ENCODE assay signal across 20 mouse cellular contexts in the genomic region with DNA sequence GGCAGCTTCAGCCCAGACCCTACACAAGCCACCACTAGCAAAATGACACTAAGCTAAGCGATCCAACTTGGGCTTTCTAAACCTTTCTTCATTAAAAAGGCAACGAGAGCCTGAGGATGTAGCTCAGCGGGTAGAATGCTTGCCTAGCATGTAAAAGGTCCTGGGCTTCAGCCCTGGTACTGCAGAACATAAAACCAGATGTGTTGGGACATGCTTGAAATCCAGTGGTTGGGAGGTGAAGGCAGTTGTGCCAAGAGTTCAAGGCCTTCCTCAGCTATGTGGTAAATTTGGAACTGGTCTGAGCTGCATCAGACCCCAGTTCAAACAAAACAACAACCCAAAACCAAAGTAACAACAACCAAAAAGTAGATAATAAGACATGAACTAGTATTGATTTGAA. TPM values are rescaled to one million over a fixed set of nuclear protein-coding genes. Genes with fewer than 3 reads are reported as not detected.
DNase-seq lines count a peak whose midpoint lies in the region; ATAC-seq and TF ChIP-seq lines count a peak whose summit lies in the region.
"Had no signal": no experiment of that assay in that cellular context is flagged by ENCODE, and none has a peak within 500 bp of the region (broad histone marks: within the 10 kb centered on the region; RNA-seq: fewer than 3 reads in every experiment).

No protein-coding gene starts in this region.

- no peaks in the 10 kb centered on the region; the same call in 1 of the 2 replicates for H3K4me1 ChIP-seq in lung, postnatal 0 days (ENCODE audit: insufficient read depth, low read depth, low read length)
- H3K4me1 ChIP-seq in heart, embryonic 11.5 days (ENCODE audit: control insufficient read depth, insufficient read depth, low read length): no peaks in the 10 kb centered on the region; the same call in none of the 2 replicates

- no peak overlapping the region for H3K9ac ChIP-seq in lung, postnatal 0 days (replicated peaks; ENCODE audit: low read depth)
- no peak overlapping the region for H3K9ac ChIP-seq in heart, embryonic 11.5 days (ENCODE audit: low read depth, low read length)
- H3K9ac ChIP-seq: embryonic facial prominence, embryonic 12.5 days; forebrain, embryonic 12.5 days had no signal

- no peak overlapping the region for H3K4me3 ChIP-seq in lung, postnatal 0 days (ENCODE audit: low read depth, low read length)
- H3K4me3 ChIP-seq in heart, embryonic 11.5 days (ENCODE audit: low read depth, low read length): no peak overlapping the region
- H3K4me3 ChIP-seq: embryonic facial prominence, embryonic 10.5 days; embryonic facial prominence, embryonic 12.5 days; forebrain, embryonic 10.5 days; forebrain, embryonic 12.5 days had no signal

- ATAC-seq in lung, postnatal 0 days: no peak
- no peak for ATAC-seq in frontal cortex, adult (ENCODE audit: low TSS enrichment)
- no peak for ATAC-seq in heart, embryonic 11.5 days (replicated peaks; ENCODE audit: insufficient number of reproducible peaks, low FRiP score, low TSS enrichment)
- ATAC-seq: CD4-positive, CD25-positive, alpha-beta regulatory T cell, adult 4 months; forebrain, embryonic 14.5 days; forebrain, embryonic 16.5 days had no signal

- H3K4me2 ChIP-seq in lung, postnatal 0 days (replicated peaks; ENCODE audit: low read depth, low read length): no peak overlapping the region
- no peak overlapping the region for H3K4me2 ChIP-seq in heart, embryonic 11.5 days
- H3K4me2 ChIP-seq: embryonic facial prominence, embryonic 12.5 days; forebrain, embryonic 12.5 days had no signal

- no peak for DNase-seq in lung, postnatal 0 days (ENCODE audit: low spot score)
- no peak for DNase-seq in lung, postnatal 25 days (ENCODE audit: low spot score)
- peak; percentile 68 for DNase-seq in adipocyte (ENCODE audit: low spot score)
- DNase-seq in gonadal fat pad, adult 2 months (ENCODE audit: low read depth): peak; percentile 52
- DNase-seq in B cell, adult 2 months: no peak
- DNase-seq: cerebellum, adult 11-12 months; cerebellum, adult 2 months; cerebellum, adult 9-10 months; cerebellum, postnatal 10 days; cerebellum, postnatal 25 days had no signal

- no peaks in the 10 kb centered on the region for H3K36me3 ChIP-seq in lung, postnatal 0 days (ENCODE audit: insufficient read depth, low read length)
- H3K36me3 ChIP-seq in heart, embryonic 11.5 days (ENCODE audit: control insufficient read depth, insufficient read depth, low read length): no peaks in the 10 kb centered on the region
- H3K36me3 ChIP-seq: embryonic facial prominence, embryonic 10.5 days; embryonic facial prominence, embryonic 12.5 days; forebrain, embryonic 10.5 days; G1E had no signal

- WGBS in lung, postnatal 0 days: 91% methylated on average over 3 of the region's 3 CpGs
- 88% methylated on average over 3 of the region's 3 CpGs for WGBS in heart, embryonic 11.5 days (ENCODE audit: insufficient replicate concordance)

- TF ChIP-seq CTCF in lung, postnatal 0 days (IDR thresholded peaks at IDR 0.05): no peak

- no peaks in the 10 kb centered on the region for H3K9me3 ChIP-seq in lung, postnatal 0 days (ENCODE audit: low read length)
- no peaks in the 10 kb centered on the region for H3K9me3 ChIP-seq in heart, embryonic 11.5 days (replicated peaks; ENCODE audit: control insufficient read depth, low read length)
- H3K9me3 ChIP-seq: embryonic facial prominence, embryonic 10.5 days; embryonic facial prominence, embryonic 12.5 days; forebrain, embryonic 10.5 days; forebrain, embryonic 12.5 days had no signal

- H3K27ac ChIP-seq in lung, postnatal 0 days (ENCODE audit: low read length): peak overlapping the region; percentile 64; the same call in 1 of the 2 replicates
- no peak overlapping the region for H3K27ac ChIP-seq in heart, embryonic 11.5 days (ENCODE audit: low read depth, low read length)
- H3K27ac ChIP-seq: embryonic facial prominence, embryonic 10.5 days; embryonic facial prominence, embryonic 12.5 days; forebrain, embryonic 10.5 days; forebrain, embryonic 12.5 days had no signal

- no peaks in the 10 kb centered on the region for H3K27me3 ChIP-seq in lung, postnatal 0 days (replicated peaks; ENCODE audit: insufficient read depth, low read length)
- no peaks in the 10 kb centered on the region for H3K27me3 ChIP-seq in heart, embryonic 11.5 days (ENCODE audit: control insufficient read depth, insufficient read depth, low read length)
- H3K27me3 ChIP-seq: embryonic facial prominence, embryonic 12.5 days; forebrain, embryonic 12.5 days had no signal

- TF ChIP-seq EP300 in lung, postnatal 0 days (IDR thresholded peaks at IDR 0.05): no peak

RNA-seq across cellular contexts. Expression of gene Ntpcr, which starts 46.6 kb away (rescaled TPM):
- polyA plus RNA-seq in lung, postnatal 0 days (2015; fragmentation: Nextera tagmentation; extraction: Ambion mirVana): 31.2 and 34.0 TPM in 2 replicates
- polyA plus RNA-seq in gonadal fat pad, adult 2 months (2012; rRNA removed): 34.2 and 35.3 TPM in 2 replicates
- polyA plus RNA-seq in heart, embryonic 11.5 days (2014; fragmentation: Nextera tagmentation; extraction: Ambion mirVana): 25.3 and 29.5 TPM in 2 replicates
- polyA plus RNA-seq: G1E had no signal

Comparison
In these comparisons a context has a peak if more than half of its experiments do, and no peak if none do; other contexts are left out.
1. DNase-seq: peak in adipocyte (single experiment) and gonadal fat pad, adult 2 months (single experiment); none in lung, postnatal 0 days (single experiment), lung, postnatal 25 days (single experiment) and B cell, adult 2 months (0 of 2).